Mouse (Mus musculus): Measurements from ENCODE around the gene Has3. TPM values are rescaled to one million over a fixed set of nuclear protein-coding genes. Genes with fewer than 3 reads are reported as not detected.

Has3 gene
- polyA plus RNA-seq, 2 experiments: 0.02 TPM; not detected in 1

DNA sequence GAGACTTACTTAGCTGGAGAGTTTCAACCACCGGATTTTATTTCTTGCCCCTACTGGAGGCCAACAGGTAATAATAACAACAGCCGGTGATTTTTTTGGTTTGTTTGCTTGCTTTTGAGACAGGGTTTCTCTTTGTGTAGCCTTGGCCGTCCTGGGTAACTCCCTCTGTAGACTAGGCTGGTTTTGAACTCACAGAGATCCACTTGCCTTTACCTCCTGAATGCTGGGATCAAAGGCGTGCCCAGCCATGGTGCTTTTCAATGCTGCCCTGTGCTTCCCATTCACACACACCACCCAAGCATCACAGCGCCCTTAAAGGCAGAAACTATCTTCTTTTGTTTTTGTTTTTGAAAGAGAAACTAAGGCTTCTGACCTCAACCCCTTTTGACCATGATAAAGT, 59.9 kb downstream of the Has3 start:
- H3K4me1 ChIP-seq (replicated peaks; ENCODE audit: control insufficient read depth in 2 of 2, insufficient read depth in 2 of 2, low read length in 1 of 2): peaks cover 0 to 5% of the 10 kb centered on the region in 2 experiments; a peak in 2 of 4 replicates
- H3K36me3 ChIP-seq (replicated peaks; ENCODE audit: control insufficient read depth, insufficient read depth, low read depth): no peaks in the 10 kb centered on the region
- 62% methylated on average over 5 of the region's 5 CpGs for WGBS (ENCODE audit: insufficient replicate concordance)
- H3K9me3 ChIP-seq (ENCODE audit: control insufficient read depth, low read length): no peaks in the 10 kb centered on the region
- H3K9ac ChIP-seq (replicated peaks): no peak overlapping the region
- H3K27ac ChIP-seq: no peak overlapping the region
- H3K27me3 ChIP-seq (ENCODE audit: control insufficient read depth, insufficient read depth, low read length): peaks cover 4% of the 10 kb centered on the region; the same call in 1 of the 2 replicates
- TF ChIP-seq EP300 (IDR thresholded peaks at IDR 0.05; ENCODE audit: low read depth) (no peak), CTCF (IDR thresholded peaks at IDR 0.05; ENCODE audit: low read depth) (no peak)
- ATAC-seq (ENCODE audit: insufficient read depth): no peak
- DNase-seq (ENCODE audit: low read depth in 3 of 3, low spot score in 3 of 3): no peak
- H3K4me2 ChIP-seq (ENCODE audit: low read depth): no peak overlapping the region
- no peak overlapping the region for H3K4me3 ChIP-seq (ENCODE audit: insufficient read depth in 1 of 2, low read depth in 2 of 2, low read length in 2 of 2)

DNA sequence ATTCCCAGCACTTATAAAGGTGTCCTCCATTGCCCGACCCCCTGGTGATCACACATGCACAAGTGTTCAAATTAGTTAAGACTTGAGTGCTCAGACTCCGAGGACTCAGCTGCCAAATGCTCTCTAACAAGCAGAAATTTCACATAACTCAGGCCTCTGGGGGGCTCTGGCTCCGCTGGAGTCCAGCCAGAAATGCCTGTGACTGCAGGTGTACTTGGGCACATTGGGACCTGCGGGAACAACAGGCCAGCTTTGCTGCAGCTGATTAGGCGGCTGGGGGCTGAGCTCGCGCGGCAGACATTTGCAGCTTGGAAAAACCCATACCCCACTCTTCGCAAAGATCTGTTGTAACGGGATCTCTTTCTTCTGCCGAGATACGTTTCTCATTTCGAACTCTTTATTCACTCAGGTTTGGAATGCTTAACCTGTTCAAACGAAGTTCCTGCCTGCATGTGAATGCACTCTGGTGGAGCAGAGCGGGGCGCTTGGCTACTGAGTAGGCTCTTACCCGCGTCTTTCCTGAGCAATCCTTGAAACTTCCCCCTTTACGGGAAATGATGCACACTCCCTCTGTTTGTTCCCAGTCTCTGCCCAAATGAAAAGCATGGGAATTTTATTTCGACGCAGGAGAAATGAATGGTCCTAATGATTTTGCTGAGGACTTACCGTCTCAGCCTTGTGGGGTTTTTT, 62.5 kb downstream of the Has3 start:
- Histone ChIP-seq H3K27me3 (ENCODE audit: control insufficient read depth, insufficient read depth, low read length) (peaks cover 26% of the 10 kb centered on the region), H3K4me2 (ENCODE audit: low read depth) (peak overlapping the region; percentile 40), H3K9me3 (ENCODE audit: control insufficient read depth, low read length) (no peaks in the 10 kb centered on the region), H3K4me3 (ENCODE audit: insufficient read depth in 1 of 2, low read depth in 2 of 2, low read length in 2 of 2) (no peak overlapping the region; a peak in 1 of 4 replicates), H3K9ac (replicated peaks) (no peak overlapping the region), H3K27ac (no peak overlapping the region), H3K4me1 (replicated peaks; ENCODE audit: control insufficient read depth in 2 of 2, insufficient read depth in 2 of 2, low read length in 1 of 2) (peaks cover 0 to 5% of the 10 kb centered on the region in 2 experiments; a peak in 2 of 4 replicates), H3K36me3 (replicated peaks; ENCODE audit: control insufficient read depth, insufficient read depth, low read depth) (no peaks in the 10 kb centered on the region)
- no peak for TF ChIP-seq CTCF (IDR thresholded peaks at IDR 0.05; ENCODE audit: low read depth)
- no peak for TF ChIP-seq EP300 (IDR thresholded peaks at IDR 0.05; ENCODE audit: low read depth)
- 18% methylated on average over 22 of the region's 22 CpGs for WGBS (ENCODE audit: insufficient replicate concordance)
- ATAC-seq (ENCODE audit: insufficient read depth) (no peak), DNase-seq (ENCODE audit: low read depth in 3 of 3, low spot score in 3 of 3) (no peak)

DNA sequence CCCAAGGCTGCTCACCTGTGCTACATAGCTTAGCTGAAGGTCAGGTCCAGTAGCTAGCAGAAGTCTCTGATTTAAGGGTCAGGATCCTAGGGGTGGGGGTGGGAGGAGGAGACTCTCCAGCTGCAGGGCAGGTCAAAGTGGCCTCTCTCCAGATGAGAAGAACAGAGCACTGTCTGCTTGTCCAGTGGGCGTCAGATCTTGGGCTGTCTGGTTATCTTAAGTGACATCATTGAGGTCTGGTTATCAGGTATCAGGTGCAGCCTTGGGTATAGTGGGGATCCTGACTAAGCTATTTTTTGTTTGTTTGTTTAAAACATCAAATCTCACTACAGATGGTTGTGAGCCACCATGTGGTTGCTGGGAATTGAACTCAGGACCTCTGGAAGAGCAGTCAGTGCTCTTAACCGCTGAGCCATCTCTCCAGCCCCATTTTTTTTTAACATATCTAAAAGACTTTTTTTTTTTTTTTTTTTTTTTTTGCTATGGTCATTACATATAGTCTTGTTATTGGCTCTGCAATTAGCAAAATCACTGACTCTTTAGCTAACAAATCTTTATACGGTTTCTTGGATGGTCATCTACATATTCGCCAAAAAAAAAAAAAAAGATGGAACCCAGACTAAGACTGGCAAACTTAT, 63.6 kb downstream of the Has3 start:
- ATAC-seq (ENCODE audit: insufficient read depth): peak; percentile 52; the same call in 1 of the 2 replicates
- peaks cover 0 to 5% of the 10 kb centered on the region in 2 experiments; a peak in 2 of 4 replicates for H3K4me1 ChIP-seq (replicated peaks; ENCODE audit: control insufficient read depth in 2 of 2, insufficient read depth in 2 of 2, low read length in 1 of 2)
- no peaks in the 10 kb centered on the region for H3K9me3 ChIP-seq (ENCODE audit: control insufficient read depth, low read length)
- WGBS (ENCODE audit: insufficient replicate concordance): 58% methylated on average over 4 of the region's 4 CpGs
- no peaks in the 10 kb centered on the region for H3K36me3 ChIP-seq (replicated peaks; ENCODE audit: control insufficient read depth, insufficient read depth, low read depth)
- H3K27ac ChIP-seq: no peak overlapping the region
- TF ChIP-seq EP300 (IDR thresholded peaks at IDR 0.05; ENCODE audit: low read depth) (no peak), CTCF (IDR thresholded peaks at IDR 0.05; ENCODE audit: low read depth) (no peak)
- no peak overlapping the region for H3K9ac ChIP-seq (replicated peaks)
- peaks cover 33% of the 10 kb centered on the region for H3K27me3 ChIP-seq (ENCODE audit: control insufficient read depth, insufficient read depth, low read length)
- H3K4me3 ChIP-seq (ENCODE audit: insufficient read depth in 1 of 2, low read depth in 2 of 2, low read length in 2 of 2): no peak overlapping the region
- DNase-seq (ENCODE audit: low read depth in 3 of 3, low spot score in 3 of 3): no peak
- H3K4me2 ChIP-seq (ENCODE audit: low read depth): no peak overlapping the region

Other genes starting within 250 kb of the Has3 start
- 1.5 and 1.7 TPM in 2 replicates for gene Tango6, start 187.2 kb upstream of the Has3 start, polyA plus RNA-seq (2012; rRNA removed)
- 2.4 and 2.6 TPM in 2 replicates for gene Tango6, start 187.2 kb upstream of the Has3 start, polyA plus RNA-seq (2014; fragmentation: Nextera tagmentation; extraction: Ambion mirVana)
- gene Utp4, start 23.4 kb downstream of the Has3 start, polyA plus RNA-seq (2012; rRNA removed): 23.4 and 27.3 TPM in 2 replicates
- gene Utp4, start 23.4 kb downstream of the Has3 start, polyA plus RNA-seq (2014; fragmentation: Nextera tagmentation; extraction: Ambion mirVana): 35.1 and 35.3 TPM in 2 replicates
- gene Sntb2, start 65.5 kb downstream of the Has3 start, polyA plus RNA-seq (2012; rRNA removed): 0.52 and 0.68 TPM in 2 replicates
- 0.88 and 0.99 TPM in 2 replicates for gene Sntb2, start 65.5 kb downstream of the Has3 start, polyA plus RNA-seq (2014; fragmentation: Nextera tagmentation; extraction: Ambion mirVana)
- gene Vps4a, start 161.0 kb downstream of the Has3 start, polyA plus RNA-seq (2012; rRNA removed): 9.0 and 12.1 TPM in 2 replicates
- 22.8 and 22.9 TPM in 2 replicates for gene Vps4a, start 161.0 kb downstream of the Has3 start, polyA plus RNA-seq (2014; fragmentation: Nextera tagmentation; extraction: Ambion mirVana)
- gene Pdf, start 178.4 kb downstream of the Has3 start, polyA plus RNA-seq (2012; rRNA removed): 9.9 and 11.8 TPM in 2 replicates
- gene Pdf, start 178.4 kb downstream of the Has3 start, polyA plus RNA-seq (2014; fragmentation: Nextera tagmentation; extraction: Ambion mirVana): 8.4 and 9.9 TPM in 2 replicates
- 12.2 and 14.8 TPM in 2 replicates for gene Cog8, start 186.4 kb downstream of the Has3 start, polyA plus RNA-seq (2012; rRNA removed)
- 16.8 and 18.6 TPM in 2 replicates for gene Cog8, start 186.4 kb downstream of the Has3 start, polyA plus RNA-seq (2014; fragmentation: Nextera tagmentation; extraction: Ambion mirVana)
- gene Nip7, start 186.6 kb downstream of the Has3 start, polyA plus RNA-seq (2012; rRNA removed): 8.6 and 28.8 TPM in 2 replicates
- gene Nip7, start 186.6 kb downstream of the Has3 start, polyA plus RNA-seq (2014; fragmentation: Nextera tagmentation; extraction: Ambion mirVana): 48.5 and 55.8 TPM in 2 replicates
- 1.0 and 1.5 TPM in 2 replicates for gene Tmed6, start 195.4 kb downstream of the Has3 start, polyA plus RNA-seq (2012; rRNA removed)
- gene Tmed6, start 195.4 kb downstream of the Has3 start, polyA plus RNA-seq (2014; fragmentation: Nextera tagmentation; extraction: Ambion mirVana): 3.7 and 3.8 TPM in 2 replicates
- gene Terf2, start 226.3 kb downstream of the Has3 start, polyA plus RNA-seq (2012; rRNA removed): 6.0 and 9.3 TPM in 2 replicates
- 4.4 and 5.3 TPM in 2 replicates for gene Terf2, start 226.3 kb downstream of the Has3 start, polyA plus RNA-seq (2014; fragmentation: Nextera tagmentation; extraction: Ambion mirVana)